Mouse (Mus musculus): ENCODE measurements around the gene Rsg1. TPM values are rescaled to one million over a fixed set of nuclear protein-coding genes. Genes with fewer than 3 reads are reported as not detected.

The Rsg1 gene
- polyA plus RNA-seq, 1 experiment from 2014 or later: 2.2 TPM

DNA sequence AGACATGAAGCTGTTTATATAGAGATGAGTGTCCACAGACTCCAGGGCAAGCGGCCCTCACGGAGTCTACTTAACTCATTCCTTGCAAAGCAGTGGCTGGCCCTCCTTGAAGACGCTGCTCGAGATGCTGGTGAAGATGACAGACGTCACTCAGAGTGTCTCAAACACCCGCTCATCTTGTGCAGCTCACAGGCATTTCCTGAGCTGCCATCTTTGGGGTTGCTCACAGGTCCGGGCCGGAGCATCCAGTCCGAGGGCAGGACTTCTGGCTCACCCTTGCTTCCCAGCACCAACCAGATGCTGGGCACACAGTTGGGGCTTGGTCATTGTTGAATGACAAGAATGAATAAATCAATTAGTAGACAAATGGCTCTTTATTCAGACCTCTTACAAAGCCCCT lies 864 bp upstream of the Rsg1 start:
- 84% methylated on average over 9 of the region's 9 CpGs for WGBS (ENCODE audit: insufficient replicate concordance)
- no peaks in the 10 kb centered on the region for H3K36me3 ChIP-seq
- ATAC-seq (ENCODE audit: low read depth) (no peak), DNase-seq (no peak)
- no peak overlapping the region for H3K27ac ChIP-seq
- H3K27me3 ChIP-seq: no peaks in the 10 kb centered on the region
- peak overlapping the region; percentile 91; the same call in 1 of the 2 replicates for H3K4me2 ChIP-seq
- H3K9ac ChIP-seq: peak overlapping the region; percentile 69; the same call in 1 of the 2 replicates
- H3K4me3 ChIP-seq (replicated peaks): peak overlapping the region; percentile 66; the same call in 1 of the 2 replicates
- no peaks in the 10 kb centered on the region for H3K9me3 ChIP-seq (replicated peaks)
- H3K4me1 ChIP-seq (replicated peaks): peaks cover 28% of the 10 kb centered on the region

DNA sequence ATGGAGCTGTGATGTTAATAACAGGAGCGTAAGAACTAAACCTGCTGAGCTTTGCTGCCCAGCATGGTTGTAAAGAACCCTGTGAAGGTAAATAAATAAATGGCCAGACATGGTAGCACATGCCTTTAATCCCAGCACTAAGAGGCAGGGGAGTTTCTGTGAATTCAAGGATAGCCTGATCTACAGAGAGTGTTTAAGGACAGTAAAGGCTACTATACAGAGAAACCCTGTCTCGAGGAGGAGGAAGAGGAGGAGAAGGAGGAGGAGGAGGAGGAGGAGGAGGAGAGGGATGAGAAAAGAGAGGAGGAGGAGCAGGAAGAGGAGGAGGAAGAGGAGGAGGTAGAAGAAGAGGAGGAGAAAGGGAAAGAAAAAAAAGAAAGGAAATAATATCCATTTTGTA lies 414 bp upstream of the Rsg1 start:
- Histone ChIP-seq H3K9me3 (replicated peaks) (no peaks in the 10 kb centered on the region), H3K27ac (no peak overlapping the region), H3K9ac (peak overlapping the region; percentile 69; the same call in 1 of the 2 replicates), H3K27me3 (no peaks in the 10 kb centered on the region), H3K4me3 (replicated peaks) (peak overlapping the region; percentile 66), H3K4me1 (replicated peaks) (peaks cover 33% of the 10 kb centered on the region), H3K36me3 (no peaks in the 10 kb centered on the region), H3K4me2 (peak overlapping the region; percentile 91)
- ATAC-seq (ENCODE audit: low read depth) (no peak), DNase-seq (no peak)
- WGBS (ENCODE audit: insufficient replicate concordance): 55% methylated on average over 2 of the region's 2 CpGs

DNA sequence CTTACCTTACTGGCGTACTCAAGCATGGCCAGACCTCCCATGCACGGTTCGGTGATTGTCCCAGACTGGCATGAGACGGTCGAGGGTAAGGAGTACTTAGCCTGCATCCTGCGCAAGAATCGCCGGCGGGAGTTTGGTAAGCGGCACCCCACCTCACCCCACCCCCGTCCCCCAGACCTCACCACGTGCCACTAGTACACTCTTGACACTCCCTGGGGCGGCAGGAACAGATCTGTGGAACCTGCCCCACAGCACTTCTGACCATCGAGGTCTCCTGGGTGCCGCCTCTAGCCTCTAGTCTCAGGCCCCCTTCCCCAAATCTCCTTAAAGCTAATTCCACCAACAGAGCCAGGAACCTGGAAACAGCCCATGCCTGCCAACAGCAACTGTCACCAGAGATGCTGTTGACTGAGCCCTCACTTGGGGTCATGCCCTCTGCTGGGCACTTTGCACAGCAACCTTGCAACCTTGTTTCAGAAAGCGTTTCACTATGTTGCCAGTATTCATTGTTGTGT lies 638 bp downstream of the Rsg1 start:
- H3K9me3 ChIP-seq (replicated peaks): no peaks in the 10 kb centered on the region
- H3K36me3 ChIP-seq: no peaks in the 10 kb centered on the region
- peak; percentile 55 for ATAC-seq (ENCODE audit: low read depth)
- WGBS (ENCODE audit: insufficient replicate concordance): 2% methylated on average over 16 of the region's 16 CpGs
- peak overlapping the region; percentile 69 for H3K9ac ChIP-seq
- H3K27me3 ChIP-seq: no peaks in the 10 kb centered on the region
- H3K4me1 ChIP-seq (replicated peaks): peaks cover 42% of the 10 kb centered on the region
- DNase-seq: peak; percentile 48
- H3K4me3 ChIP-seq (replicated peaks): peak overlapping the region; percentile 66
- H3K27ac ChIP-seq: peak overlapping the region; percentile 25; the same call in 1 of the 2 replicates
- H3K4me2 ChIP-seq: peak overlapping the region; percentile 91

DNA sequence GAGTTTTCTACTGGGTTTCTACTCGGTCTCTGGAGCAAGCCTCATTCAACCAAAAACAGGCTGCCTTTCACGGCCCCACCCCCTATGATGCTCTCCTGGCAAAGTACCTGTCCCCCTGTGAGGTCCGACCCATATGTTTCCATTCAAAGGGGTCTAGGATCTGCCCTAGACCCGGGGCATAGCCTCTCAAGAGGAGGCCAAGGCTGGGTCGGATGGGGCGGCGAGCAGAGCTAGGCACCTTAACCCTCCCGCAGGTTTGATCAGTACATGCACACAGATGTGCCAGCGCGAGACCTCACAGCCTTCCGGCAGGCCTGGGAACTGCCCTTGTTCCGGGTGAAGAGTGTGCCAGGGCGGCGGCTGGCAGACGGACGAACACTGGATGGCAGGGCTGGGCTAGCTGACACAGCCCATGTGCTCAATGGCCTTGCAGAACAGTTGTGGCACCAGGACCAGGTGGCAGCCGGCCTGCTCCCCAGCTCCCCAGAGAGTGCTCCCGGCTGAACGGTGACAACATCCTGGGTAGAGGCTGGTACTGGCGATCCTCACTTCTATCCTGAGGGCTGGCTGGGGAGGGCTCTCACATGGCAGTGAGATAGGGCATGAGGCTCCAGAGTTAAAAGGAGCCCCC lies 5.9 kb downstream of the Rsg1 start:
- Histone ChIP-seq H3K27me3 (no peaks in the 10 kb centered on the region), H3K4me3 (replicated peaks) (no peak overlapping the region), H3K9me3 (replicated peaks) (no peaks in the 10 kb centered on the region), H3K9ac (no peak overlapping the region), H3K27ac (no peak overlapping the region), H3K4me1 (replicated peaks) (peaks cover 18% of the 10 kb centered on the region), H3K4me2 (no peak overlapping the region), H3K36me3 (no peaks in the 10 kb centered on the region)
- DNase-seq: no peak
- WGBS (ENCODE audit: insufficient replicate concordance): 86% methylated on average over 20 of the region's 20 CpGs
- ATAC-seq (ENCODE audit: low read depth): no peak

DNA sequence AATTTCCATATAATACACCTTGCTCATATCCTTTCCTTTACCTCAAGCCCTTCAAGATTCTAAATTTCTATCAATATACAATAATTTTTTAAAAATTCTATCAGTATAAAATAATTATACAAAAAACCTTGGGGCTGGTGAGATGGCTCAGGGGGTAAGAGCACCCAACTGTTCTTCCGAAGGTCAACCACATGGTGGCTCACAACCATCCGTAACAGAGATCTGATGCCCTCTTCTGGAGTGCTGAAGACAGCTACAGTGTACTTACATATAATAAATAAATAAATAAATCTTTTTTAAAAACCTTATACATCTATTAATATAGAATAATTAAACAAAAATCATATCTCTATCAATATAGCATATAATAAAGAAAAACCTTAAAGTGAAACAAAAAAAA lies 8.1 kb downstream of the Rsg1 start:
- Histone ChIP-seq H3K9ac (no peak overlapping the region), H3K9me3 (replicated peaks) (no peaks in the 10 kb centered on the region), H3K36me3 (no peaks in the 10 kb centered on the region), H3K4me2 (no peak overlapping the region), H3K27ac (no peak overlapping the region), H3K27me3 (no peaks in the 10 kb centered on the region), H3K4me1 (replicated peaks) (peaks cover 16% of the 10 kb centered on the region), H3K4me3 (replicated peaks) (no peak overlapping the region)
- ATAC-seq (ENCODE audit: low read depth) (no peak), DNase-seq (no peak)
- 62% methylated on average over 2 of the region's 2 CpGs for WGBS (ENCODE audit: insufficient replicate concordance)

DNA sequence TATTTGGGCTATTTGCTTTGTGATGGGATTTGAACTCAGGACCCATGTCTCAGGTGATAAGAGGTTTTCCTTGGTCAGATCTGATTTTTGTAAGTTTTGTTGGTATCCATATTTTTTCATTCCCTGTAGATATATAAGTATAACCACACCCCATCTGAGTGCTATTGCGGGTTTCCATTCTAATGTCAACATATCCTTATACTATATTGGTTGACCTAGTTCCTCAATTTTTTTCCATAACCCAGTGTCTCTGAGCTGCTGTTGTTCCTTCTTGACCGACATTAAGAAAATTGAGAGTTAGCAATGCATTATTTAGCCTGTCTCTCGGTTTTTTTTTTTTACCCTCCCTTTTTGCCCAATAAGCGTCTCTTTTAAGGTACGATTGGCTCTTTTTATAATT lies 9.0 kb downstream of the Rsg1 start:
- 71% methylated on average over 5 of the region's 5 CpGs for WGBS (ENCODE audit: insufficient replicate concordance)
- Histone ChIP-seq H3K4me1 (replicated peaks) (peaks cover 16% of the 10 kb centered on the region), H3K27me3 (no peaks in the 10 kb centered on the region), H3K27ac (no peak overlapping the region), H3K9ac (no peak overlapping the region), H3K9me3 (replicated peaks) (no peaks in the 10 kb centered on the region), H3K36me3 (no peaks in the 10 kb centered on the region), H3K4me3 (replicated peaks) (no peak overlapping the region), H3K4me2 (no peak overlapping the region)
- DNase-seq (no peak), ATAC-seq (ENCODE audit: low read depth) (no peak)

DNA sequence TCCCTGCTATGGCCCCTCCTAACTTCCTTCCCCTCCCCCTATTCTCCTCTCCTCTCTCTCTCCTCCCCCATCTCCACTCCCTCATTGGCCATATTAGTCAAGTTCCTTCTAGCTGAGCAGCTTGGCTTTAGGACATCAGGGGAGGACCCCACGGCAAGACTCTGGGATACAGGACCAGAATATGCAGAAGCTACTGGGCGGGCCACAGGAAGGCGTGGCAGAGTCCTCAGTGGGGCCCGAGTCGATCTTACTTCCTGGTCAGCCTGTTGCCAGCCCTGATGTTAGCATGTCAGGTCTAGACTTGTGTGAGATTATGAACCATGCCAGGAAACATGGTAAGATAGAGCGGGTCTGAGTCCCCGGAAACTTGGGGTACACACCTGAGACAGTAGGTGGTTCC lies 14.9 kb downstream of the Rsg1 start:
- Histone ChIP-seq H3K4me3 (replicated peaks) (no peak overlapping the region), H3K9ac (no peak overlapping the region), H3K4me1 (replicated peaks) (0 out of 2 replicates have a peak, but pooled peaks cover 3% of the 10 kb centered on the region), H3K4me2 (no peak overlapping the region), H3K36me3 (no peaks in the 10 kb centered on the region), H3K27ac (no peak overlapping the region), H3K27me3 (peaks cover 18% of the 10 kb centered on the region), H3K9me3 (replicated peaks) (no peaks in the 10 kb centered on the region)
- ATAC-seq (ENCODE audit: low read depth): no peak
- 57% methylated on average over 7 of the region's 7 CpGs for WGBS (ENCODE audit: insufficient replicate concordance)
- DNase-seq: no peak

DNA sequence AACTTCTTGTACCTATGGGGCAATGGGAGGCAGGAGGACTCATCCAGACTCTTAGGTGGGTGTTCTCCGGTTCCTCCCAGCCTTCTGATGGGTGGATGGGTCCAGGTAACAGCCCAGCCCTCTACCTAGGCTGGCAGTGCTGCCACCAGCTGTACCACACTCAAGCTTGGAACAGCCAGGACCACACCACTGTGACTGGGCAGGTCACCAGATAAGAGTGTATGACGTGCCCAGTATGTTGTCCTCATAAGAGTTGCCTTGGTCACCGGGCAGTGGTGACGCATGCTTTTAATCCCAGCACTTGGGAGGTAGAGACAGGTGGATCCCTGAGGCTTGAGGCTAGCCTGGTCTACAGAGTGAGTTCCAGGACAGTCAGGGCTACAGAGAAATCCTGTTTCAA lies 19.4 kb downstream of the Rsg1 start:
- DNase-seq (no peak), ATAC-seq (ENCODE audit: low read depth) (no peak)
- Histone ChIP-seq H3K4me1 (replicated peaks) (0 out of 2 replicates have a peak, but pooled peaks cover 3% of the 10 kb centered on the region), H3K27me3 (peaks cover 49% of the 10 kb centered on the region), H3K36me3 (no peaks in the 10 kb centered on the region), H3K9me3 (replicated peaks) (no peaks in the 10 kb centered on the region), H3K9ac (no peak overlapping the region), H3K4me3 (replicated peaks) (no peak overlapping the region), H3K4me2 (no peak overlapping the region), H3K27ac (no peak overlapping the region)
- 74% methylated on average over 4 of the region's 4 CpGs for WGBS (ENCODE audit: insufficient replicate concordance)

DNA sequence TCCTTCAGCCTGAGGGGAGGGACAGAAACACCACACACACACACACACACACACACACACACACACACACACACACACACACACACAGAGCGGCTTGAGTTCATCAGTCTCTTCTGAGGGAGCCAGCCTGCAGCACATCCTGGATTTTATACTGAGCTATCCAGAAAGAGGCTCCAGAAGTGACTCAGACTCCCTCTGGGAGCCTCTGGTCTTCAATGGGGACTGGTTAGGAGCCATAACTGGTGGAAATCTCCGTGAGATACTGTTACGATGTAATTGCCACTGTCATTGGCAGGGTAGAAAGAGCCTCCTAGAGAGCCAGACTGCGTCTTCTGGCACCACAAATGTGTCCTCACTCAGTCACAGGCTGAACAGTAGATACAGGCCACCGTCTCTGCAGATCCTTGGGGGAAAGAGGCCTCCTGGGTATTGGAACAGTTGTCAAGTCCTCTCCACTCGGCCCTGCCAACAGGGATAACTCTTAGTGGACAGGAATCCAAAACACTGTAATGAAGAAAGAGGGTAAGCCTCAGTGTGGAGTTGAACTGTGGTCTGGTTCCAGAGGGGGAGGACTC lies 21.9 kb downstream of the Rsg1 start:
- no peaks in the 10 kb centered on the region for H3K9me3 ChIP-seq (replicated peaks)
- peaks cover 19% of the 10 kb centered on the region for H3K4me1 ChIP-seq (replicated peaks)
- 63% methylated on average over 6 of the region's 6 CpGs for WGBS (ENCODE audit: insufficient replicate concordance)
- no peak overlapping the region for H3K9ac ChIP-seq
- no peak overlapping the region for H3K4me2 ChIP-seq
- H3K4me3 ChIP-seq (replicated peaks): no peak overlapping the region
- no peaks in the 10 kb centered on the region for H3K36me3 ChIP-seq
- peaks cover 73% of the 10 kb centered on the region for H3K27me3 ChIP-seq
- DNase-seq (no peak), ATAC-seq (ENCODE audit: low read depth) (no peak)
- no peak overlapping the region for H3K27ac ChIP-seq

DNA sequence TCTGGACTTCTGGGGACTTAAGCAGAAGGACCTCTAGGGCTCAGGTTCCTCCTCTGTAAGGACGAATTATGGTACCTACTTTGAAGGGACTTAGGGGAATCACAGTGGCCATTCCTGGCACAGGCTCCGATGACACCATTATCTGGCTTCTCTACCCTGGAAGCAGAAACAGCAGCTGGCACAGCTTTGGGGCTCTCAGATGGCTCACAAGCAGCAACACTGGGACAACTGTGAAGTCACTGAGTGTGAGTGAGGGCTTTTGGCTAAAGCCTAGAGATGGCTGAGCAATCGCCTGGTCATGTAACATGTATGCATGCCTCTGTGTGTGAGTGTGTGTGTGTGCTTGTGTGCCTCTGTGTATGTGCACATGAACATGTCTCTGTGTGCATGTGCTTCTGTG lies 23.1 kb downstream of the Rsg1 start:
- Histone ChIP-seq H3K36me3 (no peaks in the 10 kb centered on the region), H3K9me3 (replicated peaks) (no peaks in the 10 kb centered on the region), H3K4me1 (replicated peaks) (peaks cover 25% of the 10 kb centered on the region), H3K27ac (no peak overlapping the region), H3K9ac (no peak overlapping the region), H3K4me2 (no peak overlapping the region), H3K27me3 (peaks cover 77% of the 10 kb centered on the region), H3K4me3 (replicated peaks) (no peak overlapping the region)
- WGBS (ENCODE audit: insufficient replicate concordance): 59% methylated on average over 3 of the region's 3 CpGs
- ATAC-seq (ENCODE audit: low read depth): no peak
- DNase-seq: no peak

DNA sequence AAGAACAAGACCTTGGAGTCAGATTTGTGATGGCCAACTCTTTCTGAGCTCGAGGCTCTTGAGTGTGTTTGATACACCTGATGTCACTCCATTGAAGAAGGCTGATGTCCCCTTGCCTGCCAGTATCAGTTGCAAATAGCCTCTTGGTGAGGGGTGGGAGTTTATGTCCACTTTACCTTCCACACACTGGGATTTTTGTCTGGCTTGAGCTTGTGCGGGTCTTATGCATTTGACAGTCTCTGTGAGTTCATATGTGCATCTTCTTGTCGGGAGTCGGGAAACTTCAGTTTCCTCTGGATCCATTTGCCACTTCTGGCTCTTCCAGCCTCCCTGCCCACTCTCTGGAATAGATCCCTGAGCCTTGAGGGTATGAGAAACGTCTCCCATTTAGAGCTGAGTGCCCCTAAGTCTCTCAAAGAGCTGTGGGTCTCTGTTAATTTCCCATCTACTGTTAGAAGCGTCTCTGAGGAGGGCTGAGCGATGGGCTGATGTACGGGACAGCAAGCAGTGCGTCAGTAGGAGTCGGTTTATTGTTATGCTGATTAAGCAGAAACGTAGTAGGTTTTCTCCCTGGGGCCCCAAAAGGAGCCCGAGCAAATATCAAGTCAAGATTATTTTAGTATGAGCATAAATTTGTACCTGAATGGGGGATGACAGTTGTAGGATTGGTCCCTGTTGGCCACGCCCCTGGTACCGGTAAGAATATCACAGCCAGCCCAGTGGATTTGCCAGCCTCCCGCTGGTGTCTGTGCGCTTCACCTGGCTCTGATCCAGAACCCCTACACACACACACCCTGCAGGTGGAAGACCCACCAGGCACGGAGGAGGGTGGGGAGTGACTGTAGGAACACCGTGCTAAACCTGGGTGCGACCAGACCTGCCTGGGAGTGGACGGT lies 25.0 kb downstream of the Rsg1 start:
- no peaks in the 10 kb centered on the region for H3K36me3 ChIP-seq
- peak overlapping the region; percentile 67 for H3K4me2 ChIP-seq
- 6% methylated on average over 20 of the region's 20 CpGs for WGBS (ENCODE audit: insufficient replicate concordance)
- H3K27me3 ChIP-seq: peaks cover 87% of the 10 kb centered on the region
- H3K4me1 ChIP-seq (replicated peaks): peaks cover 29% of the 10 kb centered on the region
- no peak for DNase-seq
- H3K4me3 ChIP-seq (replicated peaks): peak overlapping the region; percentile 40
- H3K27ac ChIP-seq: no peak overlapping the region
- H3K9me3 ChIP-seq (replicated peaks): no peaks in the 10 kb centered on the region
- H3K9ac ChIP-seq: no peak overlapping the region
- ATAC-seq (ENCODE audit: low read depth): no peak

All from liver, embryonic 13.5 days (tissue).